Mouse (Mus musculus) heart, postnatal 0 days (tissue): ENCODE data around the gene Samd14.

Experiments used
- CTCF ChIP-seq: IDR thresholded peaks from 2 replicates; pipeline ENCODE4 v1.5.1; 2016; ENCODE audit warnings: antibody characterized with exemption, control low read depth, low read depth
- EP300 ChIP-seq: IDR thresholded peaks from 2 replicates; pipeline ENCODE4 v1.6.1; 2016; ENCODE audit warnings: antibody characterized with exemption, low read depth

DNA sequence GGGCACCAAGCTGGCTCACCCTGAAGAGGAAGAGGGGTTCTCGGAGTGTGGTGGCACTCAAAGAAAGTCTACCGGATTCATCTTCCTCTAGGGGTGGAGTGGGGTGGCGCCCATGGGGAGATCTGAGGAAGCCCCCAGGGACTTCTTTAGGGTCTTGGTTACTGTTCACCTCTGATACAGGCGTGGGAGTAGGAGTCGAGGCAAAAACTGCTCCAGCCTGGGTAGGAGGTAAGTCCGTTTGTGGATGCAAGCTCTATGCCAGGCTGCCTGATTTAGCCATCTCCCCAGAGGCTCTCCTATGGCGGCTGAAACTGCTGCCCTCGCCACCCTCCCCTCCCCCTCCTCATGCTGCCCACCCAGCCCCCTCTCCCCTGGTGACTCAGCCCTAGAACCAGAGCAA, 62.5 kb downstream of the Samd14 start:
- TF ChIP-seq CTCF (no peak), EP300 (no peak)
